10 mouse cellular contexts compared by ENCODE assay signal in genomic region chr3:27858441-27859115, GRCm38 (mm10). TPM values are rescaled to one million over a fixed set of nuclear protein-coding genes. Genes with fewer than 3 reads are reported as not detected.
A peak's percentile ranks its signal among the peaks of the same experiment; 100 is the strongest.
DNase-seq lines count a peak whose midpoint lies in the region; ATAC-seq and TF ChIP-seq lines count a peak whose summit lies in the region.
"Had no signal": no experiment of that assay in that cellular context is flagged by ENCODE, and none has a peak within 500 bp of the region (broad histone marks: within the 10 kb centered on the region; RNA-seq: fewer than 3 reads in every experiment).

No protein-coding gene starts in this region.

- H3K4me1 ChIP-seq in heart, adult 2 months (ENCODE audit: control insufficient read depth, insufficient read depth, low read length), result peaks cover 9% of the 10 kb centered on the region
- H3K4me1 ChIP-seq in kidney, embryonic 16.5 days (ENCODE audit: insufficient read depth, low read length), result peaks cover 62% of the 10 kb centered on the region
- peaks cover 10% of the 10 kb centered on the region for H3K4me1 ChIP-seq in kidney, adult 2 months (ENCODE audit: control insufficient read depth, insufficient read depth, low read length)
- H3K4me1 ChIP-seq in intestine, postnatal 0 days (replicated peaks; ENCODE audit: control insufficient read depth, insufficient read depth, low read length), result peaks cover 15% of the 10 kb centered on the region

- H3K9me3 ChIP-seq in kidney, embryonic 16.5 days (ENCODE audit: low read length), result no peaks in the 10 kb centered on the region
- no peaks in the 10 kb centered on the region for H3K9me3 ChIP-seq in intestine, postnatal 0 days (ENCODE audit: control insufficient read depth)
- H3K9me3 ChIP-seq: neural tube, embryonic 12.5 days had no signal

- DNase-seq in heart, adult 2 months, result no peak
- DNase-seq in heart, postnatal 25 days (ENCODE audit: low spot score), result no peak
- no peak for DNase-seq in kidney, adult 2 months
- peak; percentile 27 for DNase-seq in Muller cell, postnatal 12 days (ENCODE audit: inconsistent ontology term)
- DNase-seq: right cerebral cortex, postnatal 25 days had no signal

- intact Hi-C loops in heart, adult 2 months (cut with DNase I), result no loop called here
- intact Hi-C loops in heart, postnatal 25 days (cut with DNase I), result no loop called here

- peak overlapping the region; percentile 64 for H3K27ac ChIP-seq in heart, adult 2 months
- H3K27ac ChIP-seq in kidney, embryonic 16.5 days (ENCODE audit: low read length), result peak overlapping the region; percentile 85
- no peak overlapping the region for H3K27ac ChIP-seq in kidney, adult 2 months (ENCODE audit: insufficient read depth, low read depth, low read length)
- no peak overlapping the region for H3K27ac ChIP-seq in intestine, postnatal 0 days (ENCODE audit: low read depth, low read length)
- H3K27ac ChIP-seq: neural tube, embryonic 12.5 days had no signal

- H3K27me3 ChIP-seq in heart, adult 2 months (ENCODE audit: control insufficient read depth, insufficient read depth, low read length), result no peaks in the 10 kb centered on the region
- no peaks in the 10 kb centered on the region for H3K27me3 ChIP-seq in kidney, embryonic 16.5 days (ENCODE audit: insufficient read depth, low read length)
- no peaks in the 10 kb centered on the region for H3K27me3 ChIP-seq in kidney, adult 2 months (replicated peaks; ENCODE audit: control insufficient read depth, insufficient read depth, low read length)
- no peaks in the 10 kb centered on the region for H3K27me3 ChIP-seq in intestine, postnatal 0 days (replicated peaks; ENCODE audit: control insufficient read depth, insufficient read depth, low read length)
- H3K27me3 ChIP-seq: neural tube, embryonic 12.5 days had no signal

- H3K9ac ChIP-seq in heart, adult 2 months (ENCODE audit: low read depth, low read length), result no peak overlapping the region
- no peak overlapping the region for H3K9ac ChIP-seq in kidney, embryonic 16.5 days (replicated peaks; ENCODE audit: low read length)
- H3K9ac ChIP-seq in intestine, postnatal 0 days (ENCODE audit: low read depth, low read length), result no peak overlapping the region
- H3K9ac ChIP-seq: neural tube, embryonic 12.5 days had no signal

- no peak overlapping the region; the same call in 1 of the 2 replicates for H3K4me3 ChIP-seq in heart, adult 2 months
- H3K4me3 ChIP-seq in kidney, embryonic 16.5 days (ENCODE audit: low read length), result no peak overlapping the region
- H3K4me3 ChIP-seq in kidney, adult 2 months (ENCODE audit: insufficient read depth, low read depth, low read length), result no peak overlapping the region
- H3K4me3 ChIP-seq in intestine, postnatal 0 days (ENCODE audit: low read depth, low read length), result no peak overlapping the region
- H3K4me3 ChIP-seq: neural tube, embryonic 12.5 days had no signal

- H3K36me3 ChIP-seq in heart, adult 2 months (ENCODE audit: control insufficient read depth, insufficient read depth, low read length), result no peaks in the 10 kb centered on the region
- no peaks in the 10 kb centered on the region for H3K36me3 ChIP-seq in kidney, embryonic 16.5 days (ENCODE audit: insufficient read depth, low read length)
- H3K36me3 ChIP-seq in kidney, adult 2 months (ENCODE audit: control insufficient read depth, insufficient read depth, low read length), result no peaks in the 10 kb centered on the region
- H3K36me3 ChIP-seq in intestine, postnatal 0 days (ENCODE audit: control insufficient read depth, insufficient read depth), result no peaks in the 10 kb centered on the region
- H3K36me3 ChIP-seq: neural tube, embryonic 12.5 days had no signal

- TF ChIP-seq CTCF in heart, adult 2 months (IDR thresholded peaks at IDR 0.05), result no peak
- TF ChIP-seq CTCF in kidney, adult 2 months (conservative IDR thresholded peaks at IDR 0.05; ENCODE audit: insufficient read depth, insufficient read length, low read depth, low read length), result no peak
- no peak for TF ChIP-seq CTCF in intestine, postnatal 0 days (IDR thresholded peaks at IDR 0.05; ENCODE audit: low read depth)

- no peak for ATAC-seq in kidney, embryonic 16.5 days (ENCODE audit: low FRiP score, low TSS enrichment)
- ATAC-seq in intestine, postnatal 0 days, result no peak
- no peak for ATAC-seq in inflammation-experienced regulatory T-cells, adult 6 months
- no peak for ATAC-seq in CD4-positive, CD25-positive, alpha-beta regulatory T cell, adult 4 months

- WGBS in heart, adult 2 months, result 61% methylated on average over 5 of the region's 5 CpGs
- 37% methylated on average over 5 of the region's 5 CpGs for WGBS in kidney, embryonic 16.5 days
- 71% methylated on average over 5 of the region's 5 CpGs for WGBS in kidney, adult 2 months
- WGBS in intestine, postnatal 0 days, result 32% methylated on average over 5 of the region's 5 CpGs

- TF ChIP-seq POLR2A in heart, adult 2 months (IDR thresholded peaks at IDR 0.05; ENCODE audit: insufficient read depth, low read depth, low read length), result no peak
- no peak for TF ChIP-seq POLR2A in kidney, adult 2 months (IDR thresholded peaks at IDR 0.05; ENCODE audit: low read depth, low read length)

- TF ChIP-seq EP300 in heart, adult 2 months (IDR thresholded peaks at IDR 0.05; ENCODE audit: insufficient read depth, low read depth, low read length), result no peak

- no peak overlapping the region for H3K4me2 ChIP-seq in kidney, embryonic 16.5 days (replicated peaks; ENCODE audit: low read depth, low read length)
- H3K4me2 ChIP-seq in intestine, postnatal 0 days (replicated peaks; ENCODE audit: low read depth), result peak overlapping the region; percentile 51

- H3K79me2 ChIP-seq in heart, adult 2 months (replicated peaks; ENCODE audit: control insufficient read depth, insufficient read depth, low read length), result no peaks in the 10 kb centered on the region

RNA-seq across cellular contexts. Expression of gene Tmem212, which starts 37.6 kb away (rescaled TPM):
- not detected for total RNA-seq in heart, adult 2 months (2021)
- 4.9 TPM in 1 of 2 replicates, not detected in the other for polyA plus RNA-seq in heart, adult 2 months (2012; rRNA removed)
- not detected for total RNA-seq in heart, postnatal 25 days (2021)
- polyA plus RNA-seq in kidney, embryonic 16.5 days (2015; fragmentation: Nextera tagmentation; extraction: Ambion mirVana), result 0.24 and 0.35 TPM in 2 replicates
- not detected in 2 replicates for polyA plus RNA-seq in kidney, adult 2 months (2012; rRNA removed)
- polyA plus RNA-seq in intestine, postnatal 0 days (2015; fragmentation: Nextera tagmentation; extraction: Ambion mirVana), result 0.29 TPM in 1 of 2 replicates, not detected in the other
- not detected for polyA plus RNA-seq in inflammation-experienced regulatory T-cells, adult 6 months (2017; shearing (Covaris generic))
- not detected for polyA plus RNA-seq in CD4-positive, CD25-positive, alpha-beta regulatory T cell, adult 4 months (2017; shearing (Covaris generic))
- polyA plus RNA-seq: neural tube, embryonic 12.5 days had no signal

Comparison
In these comparisons a context has a peak if more than half of its experiments do, and no peak if none do; other contexts are left out.
1. H3K27ac ChIP-seq: peak in heart, adult 2 months (single experiment) and kidney, embryonic 16.5 days (single experiment); none in kidney, adult 2 months (single experiment) and intestine, postnatal 0 days (single experiment).